Mouse (Mus musculus) CD8-positive naive resting alpha-beta T cell, adult 2 months (primary cell): Measurements from ENCODE around the gene Gprasp1.
"Not testable (repeated sequence)": the region's sequence is repeated elsewhere in the genome, so short reads cannot be mapped to it uniquely, and the experiment has no call there.

Experiments
- DNase-seq, 2 experiments: peaks; one replicate each; pipeline ENCODE4 v3.0.0; 2022; ENCODE audit warnings: low read depth in 2 of 2, low spot score in 2 of 2

The Gprasp1 gene

GRCm38 (mm10) chrX:135835896-135836295 lies 93.4 kb downstream of the Gprasp1 start:
- not testable (repeated sequence) for DNase-seq

- no peak for DNase-seq
Observed at GRCm38 (mm10) chrX:135837896-135838295, 95.4 kb downstream of the Gprasp1 start.

- DNase-seq: peak in 1 of 2 experiments; percentile 14
Observed at GRCm38 (mm10) chrX:135838521-135839360, 96.2 kb downstream of the Gprasp1 start, which contains the start of gene Gprasp2. TSS of gene Gprasp2 (plus strand) at chrX:135839034.

GRCm38 (mm10) chrX:135839397-135840391 lies 97.2 kb downstream of the Gprasp1 start:
- DNase-seq: peak in 1 of 2 experiments; percentile 20
